Mouse (Mus musculus): ENCODE results near the gene Tmem45a2.
"Not testable (repeated sequence)": the region's sequence is repeated elsewhere in the genome, so short reads cannot be mapped to it uniquely, and the experiment has no call there.

The Tmem45a2 gene

GRCm38 (mm10) chr16:57071132-57071639 lies at the start of gene Tmem45a2:
TSS of gene Tmem45a2 (minus strand) at chr16:57071372.
- no peak for DNase-seq (ENCODE audit: low spot score in 2 of 2)

DNA sequence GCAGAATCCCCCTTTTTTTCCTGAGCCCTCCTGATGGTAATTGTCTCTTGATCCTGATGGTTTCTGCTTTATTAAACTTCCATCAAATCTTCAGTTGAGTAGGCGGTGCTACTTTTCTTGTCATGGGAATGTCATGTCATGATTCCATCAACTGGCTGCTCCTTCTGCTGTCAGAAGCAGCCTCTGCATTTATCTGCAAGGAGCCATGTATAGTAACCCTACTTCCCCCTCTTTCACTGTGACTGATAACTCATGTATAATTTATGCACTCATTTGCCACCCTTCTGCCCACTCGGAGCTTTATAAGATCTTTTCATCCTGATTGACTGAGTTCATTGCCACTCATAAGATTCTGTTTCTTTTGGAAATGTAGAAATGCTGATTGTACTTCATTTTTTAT lies 46.4 kb upstream of the Tmem45a2 start:
- DNase-seq (ENCODE audit: low spot score in 2 of 2): peak in 1 of 2 experiments; percentile 73

DNA sequence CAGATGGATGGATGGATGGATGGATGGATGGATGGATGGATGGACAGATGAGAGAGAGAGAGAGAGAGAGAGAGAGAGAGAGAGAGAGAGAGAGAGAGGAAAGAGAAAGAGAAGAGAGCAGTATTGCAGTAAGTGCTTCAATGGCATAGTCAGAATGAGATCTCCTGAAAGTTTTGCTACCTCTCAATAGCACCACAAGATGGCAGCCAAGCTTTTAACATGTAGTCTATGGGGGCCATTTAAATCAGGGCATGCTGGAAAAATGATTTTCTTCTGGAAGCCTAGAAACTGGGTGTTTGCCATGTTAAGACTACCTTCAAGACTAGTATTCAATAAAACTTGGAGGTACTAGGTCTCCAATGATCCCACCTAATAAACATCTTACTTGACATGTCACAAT lies 44.9 kb upstream of the Tmem45a2 start:
- DNase-seq (ENCODE audit: low spot score in 2 of 2): no peak

DNA sequence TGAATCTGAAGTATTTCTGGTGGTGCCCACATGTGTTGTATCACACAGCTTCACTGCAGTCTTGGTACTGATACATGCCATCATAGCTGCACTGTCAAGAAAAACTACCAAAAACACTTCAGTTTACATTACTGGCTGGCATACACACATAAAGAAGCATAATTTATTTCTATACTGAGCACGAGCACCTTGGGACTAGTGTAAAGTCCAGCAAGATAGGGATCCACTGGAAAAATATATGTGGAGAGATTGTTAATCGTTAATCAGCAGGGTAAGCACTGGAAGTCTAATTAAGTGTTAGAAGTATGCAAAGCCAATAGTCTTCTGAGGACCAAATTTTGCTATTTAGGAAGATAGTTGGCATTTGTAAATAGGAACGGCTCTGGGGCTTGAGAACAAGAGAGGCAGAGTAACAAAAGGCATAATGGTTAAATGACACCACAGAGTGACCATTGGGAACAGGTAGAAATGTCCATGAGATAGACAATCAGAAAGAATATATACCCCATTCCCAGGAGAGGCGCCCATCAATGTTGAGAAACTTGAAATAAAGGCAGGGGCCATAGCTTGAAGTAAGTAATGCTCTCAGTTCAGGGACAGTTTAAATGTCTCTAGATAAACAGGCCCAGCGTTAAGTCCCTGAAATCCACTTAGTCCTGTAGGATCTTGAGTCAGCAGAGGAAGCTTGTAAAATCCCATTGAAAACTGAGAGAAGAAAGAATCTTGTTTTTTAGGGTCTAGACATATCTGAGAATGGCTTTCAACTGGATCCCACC lies 35.2 kb upstream of the Tmem45a2 start:
- DNase-seq (ENCODE audit: low spot score in 2 of 2): no peak

DNA sequence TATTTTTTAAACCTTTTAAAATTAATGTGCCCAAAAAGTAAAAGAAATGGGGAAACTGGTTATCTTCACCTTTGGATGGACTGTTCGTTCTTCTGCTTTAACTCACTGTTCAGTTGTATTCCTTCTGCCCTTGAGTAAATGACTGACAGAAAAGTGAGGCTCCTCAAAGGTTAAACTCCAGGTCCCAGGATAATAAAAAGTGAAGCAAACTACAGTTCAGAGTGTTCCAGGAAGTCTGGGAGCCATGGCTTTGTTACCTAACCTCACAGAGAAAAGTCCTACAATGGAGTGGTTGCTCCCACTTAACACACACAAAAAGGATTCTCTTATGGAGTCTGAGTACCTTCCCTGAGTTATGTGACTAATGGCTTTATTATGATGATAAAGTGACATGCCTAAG lies 30.0 kb upstream of the Tmem45a2 start:
- DNase-seq (ENCODE audit: low spot score in 2 of 2): no peak

- no peak for DNase-seq (ENCODE audit: low spot score in 2 of 2)
Measured at GRCm38 (mm10) chr16:57099572-57100237, 28.5 kb upstream of the Tmem45a2 start.

- no peak for DNase-seq (ENCODE audit: low spot score in 2 of 2)
Measured at GRCm38 (mm10) chr16:57098468-57099144, 27.4 kb upstream of the Tmem45a2 start.

GRCm38 (mm10) chr16:57092911-57093605 lies 21.9 kb upstream of the Tmem45a2 start:
- DNase-seq (ENCODE audit: low spot score in 2 of 2): no peak

- peak in 1 of 2 experiments; percentile 53 for DNase-seq (ENCODE audit: low spot score in 2 of 2)
Measured at GRCm38 (mm10) chr16:57092460-57092859, 21.3 kb upstream of the Tmem45a2 start.

DNA sequence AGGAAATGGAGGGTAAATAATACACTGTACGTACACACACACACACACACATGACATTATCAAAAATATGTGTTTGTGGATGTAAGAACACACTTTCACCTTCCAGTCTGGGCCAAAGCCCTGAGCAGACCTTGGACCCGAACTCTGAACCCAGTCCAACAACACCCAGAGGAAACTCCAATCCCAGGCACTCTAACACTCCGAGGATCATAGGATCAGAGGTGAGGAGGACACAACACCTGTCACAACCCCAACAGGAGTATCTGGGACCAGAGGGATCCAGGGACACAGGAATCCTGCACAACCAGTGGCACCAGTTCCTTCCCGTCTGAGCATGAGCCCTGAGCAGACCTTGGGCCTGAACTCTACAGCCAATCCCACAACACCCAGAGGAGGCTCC lies 8.4 kb upstream of the Tmem45a2 start:
- no peak for DNase-seq (ENCODE audit: low spot score in 2 of 2)

DNA sequence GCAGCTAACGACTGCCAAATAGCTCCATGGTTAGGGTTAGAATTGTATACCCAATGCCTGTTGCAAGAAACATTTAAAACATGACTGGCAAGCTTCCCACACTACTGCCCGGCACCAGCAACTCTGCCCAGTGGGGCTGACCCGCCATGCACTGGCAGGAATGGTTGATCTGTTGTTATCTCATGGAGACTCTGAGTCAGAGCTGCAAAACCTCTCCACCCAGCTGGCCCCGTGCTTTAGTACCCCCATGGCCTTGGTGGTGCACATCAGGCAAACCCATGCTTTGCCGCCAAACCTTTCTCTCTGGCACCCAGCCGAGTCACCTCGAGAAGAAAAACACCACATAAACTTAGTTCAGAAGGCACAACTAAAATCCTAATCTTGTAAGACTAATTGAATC lies 4.8 kb upstream of the Tmem45a2 start:
- DNase-seq (ENCODE audit: low spot score in 2 of 2): no peak

DNA sequence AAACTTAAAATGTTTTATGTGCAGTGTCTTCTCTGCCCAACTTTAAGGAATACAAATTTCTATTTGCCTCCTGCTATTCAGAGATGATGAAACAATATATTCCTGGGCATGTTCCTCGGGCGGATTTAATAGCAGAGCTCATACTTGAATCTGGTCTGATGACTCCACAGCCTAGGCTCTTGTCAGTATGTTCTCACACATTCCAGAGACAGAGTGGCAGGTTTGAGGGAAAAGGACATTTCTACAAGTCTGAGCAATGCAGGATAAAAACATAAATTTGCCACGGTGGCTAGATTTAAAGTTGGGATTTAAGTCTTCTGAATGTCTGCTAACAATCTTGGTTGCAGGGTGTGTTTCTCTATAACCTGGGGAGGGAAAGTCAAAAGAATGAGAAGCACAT lies 9.1 kb downstream of the Tmem45a2 start:
- no peak for DNase-seq (ENCODE audit: low spot score in 2 of 2)

DNA sequence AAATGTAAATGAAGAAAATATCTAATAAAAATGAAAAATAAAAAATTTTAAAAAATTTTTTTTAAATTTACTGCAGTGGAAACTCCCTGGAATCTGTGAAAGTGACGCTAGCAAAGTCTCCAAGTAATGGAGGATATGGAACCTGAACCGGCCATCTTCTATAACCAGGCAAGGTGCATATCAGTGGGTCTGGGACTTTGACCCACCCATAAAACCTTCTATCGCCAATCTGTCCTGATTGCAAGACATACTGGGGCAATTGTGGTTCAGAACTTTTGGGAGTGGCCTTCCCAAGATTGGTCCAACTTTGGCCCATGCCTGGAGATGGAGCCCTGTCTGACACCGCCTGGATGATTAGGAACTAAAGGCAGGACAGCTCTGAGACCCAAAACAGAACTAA lies 14.2 kb downstream of the Tmem45a2 start:
- DNase-seq (ENCODE audit: low spot score in 2 of 2): no peak

DNA sequence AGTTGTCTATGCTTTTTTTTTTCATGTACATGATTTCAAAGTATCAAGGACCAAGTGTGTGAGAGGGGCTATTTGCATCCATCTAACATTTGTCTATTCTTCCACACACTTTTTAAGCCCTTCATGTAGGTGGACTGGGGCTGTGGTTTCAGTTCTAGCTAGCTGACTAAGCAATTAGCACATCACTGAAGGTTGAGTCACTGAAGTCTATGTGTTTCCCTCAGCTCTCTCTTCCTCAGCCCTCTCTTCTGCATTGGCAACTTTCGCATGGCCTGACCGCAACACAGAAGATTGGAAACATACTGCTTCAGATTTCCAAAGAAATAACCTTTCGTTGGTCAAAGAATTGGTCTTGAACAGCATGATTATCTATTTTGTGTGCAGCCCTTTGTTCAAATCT lies 21.2 kb downstream of the Tmem45a2 start:
- DNase-seq (ENCODE audit: low spot score in 2 of 2): no peak

DNA sequence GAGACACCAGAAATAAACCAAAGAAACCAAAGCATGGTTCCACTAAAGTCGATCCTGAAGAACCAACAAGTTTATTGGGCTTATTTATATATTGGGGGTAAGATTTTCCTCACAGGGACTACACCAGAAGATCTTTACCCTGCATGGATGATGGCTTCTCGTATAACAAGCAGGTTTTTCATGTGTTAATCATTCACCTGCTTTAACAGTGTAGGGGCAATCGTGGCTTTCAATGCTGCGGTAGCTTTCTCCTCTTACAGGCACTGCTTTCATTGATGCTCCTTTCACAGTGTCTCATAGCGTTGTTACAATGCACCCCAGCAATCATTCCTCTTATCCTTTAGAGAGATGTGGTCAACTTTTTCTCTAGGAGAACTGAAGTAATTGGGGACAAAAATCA lies 32.6 kb downstream of the Tmem45a2 start:
- DNase-seq (ENCODE audit: low spot score in 2 of 2): no peak

- DNase-seq (ENCODE audit: low spot score in 2 of 2): no peak
Measured at GRCm38 (mm10) chr16:57030150-57030885, 40.9 kb downstream of the Tmem45a2 start.

- not testable (repeated sequence) for DNase-seq (ENCODE audit: low spot score in 2 of 2)
Measured at GRCm38 (mm10) chr16:56998283-56998682, 72.9 kb downstream of the Tmem45a2 start.

Data from left cerebral cortex, adult 9 months (tissue).